Mouse (Mus musculus): ENCODE data around the gene Gm26602. TPM values are rescaled to one million over a fixed set of nuclear protein-coding genes. Genes with fewer than 3 reads are reported as not detected.
A peak's percentile ranks its signal among the peaks of the same experiment; 100 is the strongest.

Gm26602 gene
- polyA plus RNA-seq, 1 experiment from 2014 or later = 8.9 TPM

DNA sequence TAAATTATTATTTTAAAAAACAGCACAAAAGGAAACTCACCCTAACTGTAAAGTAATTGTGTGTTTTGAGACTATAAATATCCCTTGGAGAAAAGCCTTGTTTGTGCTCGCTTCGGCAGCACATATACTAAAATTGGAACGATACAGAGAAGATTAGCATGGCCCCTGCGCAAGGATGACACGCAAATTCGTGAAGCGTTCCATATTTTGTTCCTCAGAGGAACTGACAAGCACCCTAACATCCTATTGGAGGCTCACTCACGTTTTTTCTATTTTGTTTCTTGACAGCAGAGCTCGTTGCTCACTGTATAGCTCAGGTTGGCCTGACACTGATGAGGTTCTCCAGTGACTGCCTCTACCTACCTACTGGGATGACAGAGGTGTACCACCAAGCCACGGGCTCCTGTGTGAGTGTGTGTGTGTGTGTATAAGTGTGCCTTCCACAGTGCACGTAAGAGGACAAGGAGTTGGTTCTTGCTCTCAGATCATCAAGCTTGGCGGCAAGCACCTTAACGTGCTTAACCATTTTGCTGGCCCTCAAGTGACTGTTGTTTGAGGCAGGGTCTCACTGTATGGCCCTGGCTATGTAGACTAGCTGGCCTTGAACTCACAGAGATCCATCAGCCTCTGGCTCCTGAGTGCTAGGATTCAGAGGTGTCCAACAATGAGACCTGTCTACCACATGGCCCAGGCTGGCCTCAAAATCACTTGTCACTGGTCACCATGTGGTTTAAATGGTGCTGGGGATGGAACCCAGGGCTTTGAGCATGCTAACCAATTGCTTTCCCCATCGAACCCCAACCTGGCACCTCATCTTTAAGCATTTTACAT is 1.3 kb upstream of the Gm26602 start:
- ATAC-seq (ENCODE audit: low FRiP score, low TSS enrichment) (no peak), DNase-seq (ENCODE audit: low spot score) (no peak)
- Histone ChIP-seq H3K4me2 (replicated peaks; ENCODE audit: low read depth) (peak overlapping the region; percentile 31; the same call in 1 of the 2 replicates), H3K4me1 (replicated peaks; ENCODE audit: control insufficient read depth, insufficient read depth) (no peaks in the 10 kb centered on the region), H3K4me3 (ENCODE audit: low read depth, low read length) (no peak overlapping the region; the same call in 1 of the 2 replicates), H3K27ac (replicated peaks) (peak overlapping the region; percentile 78), H3K9me3 (ENCODE audit: control insufficient read depth, low read length) (no peaks in the 10 kb centered on the region), H3K27me3 (ENCODE audit: control insufficient read depth, insufficient read depth, low read length) (no peaks in the 10 kb centered on the region), H3K36me3 (ENCODE audit: control insufficient read depth, insufficient read depth, low read length) (peaks cover 29% of the 10 kb centered on the region), H3K9ac (ENCODE audit: low read length) (peak overlapping the region; percentile 36; the same call in 1 of the 2 replicates)
- TF ChIP-seq CTCF (IDR thresholded peaks at IDR 0.05; ENCODE audit: low read depth) (no peak), EP300 (optimal IDR thresholded peaks at IDR 0.05) (peak; percentile 56)
- 23% methylated on average over 14 of the region's 14 CpGs for WGBS

DNA sequence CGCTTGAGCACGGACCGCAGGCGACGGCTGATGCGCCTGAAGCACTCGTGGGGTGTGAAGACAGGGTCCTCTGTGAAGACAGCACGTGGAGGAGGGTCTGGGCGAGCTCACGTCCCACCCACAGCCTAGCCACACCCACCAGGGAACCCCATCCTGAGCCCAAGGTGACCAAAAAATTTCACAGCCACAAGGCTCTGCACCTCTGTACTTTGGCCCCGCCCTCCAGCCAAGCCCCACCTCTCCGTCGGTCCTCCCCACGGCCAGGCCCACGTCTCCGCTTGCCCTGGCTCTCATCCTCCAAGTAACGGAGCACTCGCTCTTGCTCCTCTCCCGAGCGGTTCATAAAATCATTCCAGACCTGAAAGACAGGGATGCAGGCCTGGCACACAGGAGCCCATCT is 1.8 kb downstream of the Gm26602 start:
- no peak for TF ChIP-seq CTCF (IDR thresholded peaks at IDR 0.05; ENCODE audit: low read depth)
- no peak for TF ChIP-seq EP300 (optimal IDR thresholded peaks at IDR 0.05)
- no peaks in the 10 kb centered on the region for H3K27me3 ChIP-seq (ENCODE audit: control insufficient read depth, insufficient read depth, low read length)
- 68% methylated on average over 20 of the region's 20 CpGs for WGBS
- no peak overlapping the region for H3K27ac ChIP-seq (replicated peaks)
- no peak overlapping the region for H3K4me3 ChIP-seq (ENCODE audit: low read depth, low read length)
- DNase-seq (ENCODE audit: low spot score) = no peak
- H3K4me1 ChIP-seq (replicated peaks; ENCODE audit: control insufficient read depth, insufficient read depth) = no peaks in the 10 kb centered on the region
- no peak for ATAC-seq (ENCODE audit: low FRiP score, low TSS enrichment)
- H3K9ac ChIP-seq (ENCODE audit: low read length) = no peak overlapping the region
- no peak overlapping the region for H3K4me2 ChIP-seq (replicated peaks; ENCODE audit: low read depth)
- peaks cover 9% of the 10 kb centered on the region for H3K36me3 ChIP-seq (ENCODE audit: control insufficient read depth, insufficient read depth, low read length)
- no peaks in the 10 kb centered on the region for H3K9me3 ChIP-seq (ENCODE audit: control insufficient read depth, low read length)

DNA sequence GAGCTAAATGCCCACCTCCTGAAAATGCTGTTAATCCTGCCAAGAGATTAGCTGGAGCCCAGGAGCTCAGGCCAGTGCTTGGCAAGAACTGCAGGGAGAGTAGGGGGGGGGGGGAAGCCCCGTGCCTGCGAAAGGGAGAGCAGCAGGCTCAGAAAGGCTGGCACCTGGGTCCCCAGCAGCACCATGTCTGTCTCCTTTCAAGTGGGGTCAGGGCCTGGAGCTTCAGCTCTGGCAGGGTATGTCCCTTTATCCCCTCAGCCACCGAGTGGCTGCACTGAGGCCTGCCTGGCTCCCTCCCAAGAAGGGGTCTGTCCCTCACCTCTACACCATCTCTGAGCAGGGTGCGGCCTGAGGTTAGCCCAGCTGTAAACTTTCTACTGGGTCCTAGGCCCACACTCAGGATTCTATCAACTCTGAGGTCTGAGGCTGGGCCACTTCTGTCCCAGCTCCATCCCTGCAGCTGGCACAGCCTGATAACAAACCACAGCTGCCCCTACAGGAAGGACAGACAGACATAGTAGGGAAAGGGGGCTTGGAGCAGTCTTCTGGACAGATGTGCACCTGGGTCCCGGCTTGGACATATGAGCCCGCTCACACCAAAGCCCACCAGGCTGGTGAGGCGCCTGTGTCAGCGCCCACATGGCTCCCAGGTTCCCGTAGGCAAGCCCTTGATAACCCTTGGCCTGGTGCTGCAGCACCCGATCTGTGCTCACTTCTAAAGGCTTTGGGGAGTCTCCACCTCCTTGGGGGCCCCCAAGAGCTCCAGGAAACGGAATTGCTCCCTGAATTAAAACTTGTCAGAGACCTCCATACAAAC is 3.7 kb downstream of the Gm26602 start:
- DNase-seq (ENCODE audit: low spot score) = peak; percentile 50
- TF ChIP-seq EP300 (optimal IDR thresholded peaks at IDR 0.05) (no peak), CTCF (IDR thresholded peaks at IDR 0.05; ENCODE audit: low read depth) (no peak)
- ATAC-seq (ENCODE audit: low FRiP score, low TSS enrichment) = no peak
- Histone ChIP-seq H3K36me3 (ENCODE audit: control insufficient read depth, insufficient read depth, low read length) (peaks cover 9% of the 10 kb centered on the region), H3K9ac (ENCODE audit: low read length) (peak overlapping the region; percentile 38; the same call in 1 of the 2 replicates), H3K27me3 (ENCODE audit: control insufficient read depth, insufficient read depth, low read length) (no peaks in the 10 kb centered on the region), H3K27ac (replicated peaks) (peak overlapping the region; percentile 89), H3K4me1 (replicated peaks; ENCODE audit: control insufficient read depth, insufficient read depth) (peaks cover 3% of the 10 kb centered on the region; the same call in 1 of the 2 replicates), H3K9me3 (ENCODE audit: control insufficient read depth, low read length) (no peaks in the 10 kb centered on the region), H3K4me3 (ENCODE audit: low read depth, low read length) (peak overlapping the region; percentile 8; the same call in 1 of the 2 replicates), H3K4me2 (replicated peaks; ENCODE audit: low read depth) (peak overlapping the region; percentile 88)
- WGBS = 62% methylated on average over 10 of the region's 11 CpGs

DNA sequence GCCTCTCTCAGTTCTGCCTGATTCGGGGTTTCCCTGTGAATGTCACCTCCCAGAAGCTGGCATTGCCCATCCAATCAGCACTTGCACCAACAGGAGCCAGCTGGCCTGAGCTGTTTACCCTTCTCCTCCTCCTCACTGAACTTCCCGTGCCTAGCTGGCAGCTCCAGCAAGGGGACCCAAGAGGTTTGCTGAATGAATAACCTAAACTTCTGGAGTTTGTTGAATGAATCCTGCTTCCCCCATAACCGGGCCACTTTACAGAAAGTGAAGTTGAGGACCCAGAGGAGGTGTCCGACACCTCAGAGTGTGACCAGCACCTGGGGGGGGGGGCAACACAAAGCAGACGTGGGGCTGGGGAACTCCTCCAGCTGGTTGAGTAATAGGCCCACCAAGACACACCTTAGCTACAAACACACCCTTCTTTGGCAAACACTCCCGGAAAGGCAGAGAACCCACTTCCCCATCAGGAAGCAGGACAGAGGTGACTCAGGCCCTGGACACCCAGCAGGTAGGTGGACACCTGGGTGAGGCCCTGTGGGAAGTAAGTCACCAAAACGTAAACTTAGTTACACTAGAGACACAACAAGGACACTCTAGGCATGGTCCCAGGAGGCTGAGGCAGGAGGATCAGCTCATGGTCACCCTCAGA is 4.4 kb downstream of the Gm26602 start:
- Histone ChIP-seq H3K4me2 (replicated peaks; ENCODE audit: low read depth) (peak overlapping the region; percentile 88), H3K4me1 (replicated peaks; ENCODE audit: control insufficient read depth, insufficient read depth) (peaks cover 3% of the 10 kb centered on the region; the same call in 1 of the 2 replicates), H3K4me3 (ENCODE audit: low read depth, low read length) (peak overlapping the region; percentile 8; the same call in 1 of the 2 replicates), H3K27me3 (ENCODE audit: control insufficient read depth, insufficient read depth, low read length) (no peaks in the 10 kb centered on the region), H3K9me3 (ENCODE audit: control insufficient read depth, low read length) (no peaks in the 10 kb centered on the region), H3K36me3 (ENCODE audit: control insufficient read depth, insufficient read depth, low read length) (peaks cover 9% of the 10 kb centered on the region), H3K9ac (ENCODE audit: low read length) (peak overlapping the region; percentile 97), H3K27ac (replicated peaks) (peak overlapping the region; percentile 89)
- peak; percentile 83 for DNase-seq (ENCODE audit: low spot score)
- peak; percentile 75 for ATAC-seq (ENCODE audit: low FRiP score, low TSS enrichment)
- TF ChIP-seq CTCF (IDR thresholded peaks at IDR 0.05; ENCODE audit: low read depth) (no peak), EP300 (optimal IDR thresholded peaks at IDR 0.05) (no peak)
- WGBS = 46% methylated on average over 7 of the region's 7 CpGs

DNA sequence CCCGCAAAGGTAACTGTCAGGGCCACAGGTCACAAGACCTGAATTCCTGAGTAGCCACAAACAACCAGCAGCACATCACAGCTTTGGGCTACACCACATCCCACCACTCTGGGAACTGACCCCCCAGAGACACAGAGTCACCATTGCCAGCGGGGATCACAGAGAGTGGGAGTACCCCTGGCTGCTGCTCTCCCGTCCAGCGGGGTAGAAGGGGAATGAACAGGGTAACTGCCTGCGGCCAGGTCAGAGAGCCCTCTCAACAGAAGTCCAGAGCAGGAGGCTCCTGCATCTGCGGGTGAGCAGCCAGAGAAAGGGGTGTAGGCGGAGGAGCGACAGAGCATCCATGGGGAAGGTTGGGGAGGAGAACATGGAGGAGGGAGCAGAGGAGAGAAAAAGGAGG is 5.4 kb downstream of the Gm26602 start:
- WGBS = 6% methylated on average over 8 of the region's 8 CpGs
- TF ChIP-seq EP300 (optimal IDR thresholded peaks at IDR 0.05) (no peak), CTCF (IDR thresholded peaks at IDR 0.05; ENCODE audit: low read depth) (no peak)
- H3K9me3 ChIP-seq (ENCODE audit: control insufficient read depth, low read length) = no peaks in the 10 kb centered on the region
- H3K4me2 ChIP-seq (replicated peaks; ENCODE audit: low read depth) = peak overlapping the region; percentile 88
- H3K4me3 ChIP-seq (ENCODE audit: low read depth, low read length) = peak overlapping the region; percentile 79
- H3K36me3 ChIP-seq (ENCODE audit: control insufficient read depth, insufficient read depth, low read length) = peaks cover 6% of the 10 kb centered on the region
- no peaks in the 10 kb centered on the region; the same call in 1 of the 2 replicates for H3K27me3 ChIP-seq (ENCODE audit: control insufficient read depth, insufficient read depth, low read length)
- ATAC-seq (ENCODE audit: low FRiP score, low TSS enrichment) (no peak), DNase-seq (ENCODE audit: low spot score) (no peak)
- H3K27ac ChIP-seq (replicated peaks) = peak overlapping the region; percentile 89
- peak overlapping the region; percentile 97 for H3K9ac ChIP-seq (ENCODE audit: low read length)
- H3K4me1 ChIP-seq (replicated peaks; ENCODE audit: control insufficient read depth, insufficient read depth) = peaks cover 3% of the 10 kb centered on the region; the same call in 1 of the 2 replicates
